Mouse (Mus musculus) naive thymus-derived CD4-positive, alpha-beta T cell, adult 5 months (primary cell): ENCODE results near the gene Fam25c. TPM values are rescaled to one million over a fixed set of nuclear protein-coding genes. Genes with fewer than 3 reads are reported as not detected.

Experiments
- polyA plus RNA-seq: library from polyadenylated mRNA; unstranded; fragments of 100-300 nt; shearing (Covaris generic); gene quantifications from one replicate; pipeline ENCODE4 v1.2.1, GENCODE M21; 2017

Gene Fam25c
- polyA plus RNA-seq: not detected

DNA sequence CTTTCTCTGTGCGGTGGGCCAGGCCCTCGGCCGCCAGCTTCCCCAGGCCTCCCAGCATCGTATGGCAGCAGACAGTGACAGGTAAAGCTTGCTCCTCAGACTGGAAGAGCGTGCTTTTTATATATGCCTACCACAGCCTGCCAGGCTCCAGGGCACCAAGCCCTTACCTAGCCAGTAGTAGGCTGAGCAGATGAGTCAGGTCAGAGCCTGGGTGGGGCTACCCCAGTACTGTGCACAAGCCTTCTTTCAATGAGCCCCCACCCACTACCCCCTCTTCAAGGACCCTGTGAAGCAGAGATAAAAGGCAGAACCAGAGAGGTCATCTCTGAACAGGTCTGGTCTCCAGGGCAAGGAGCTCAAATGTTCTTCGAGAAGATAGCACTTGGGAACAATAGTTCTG, at the start of gene Fam25c:
TSS of gene Fam25c (minus strand) at position 133 of the 400 bp plus-strand sequence.

DNA sequence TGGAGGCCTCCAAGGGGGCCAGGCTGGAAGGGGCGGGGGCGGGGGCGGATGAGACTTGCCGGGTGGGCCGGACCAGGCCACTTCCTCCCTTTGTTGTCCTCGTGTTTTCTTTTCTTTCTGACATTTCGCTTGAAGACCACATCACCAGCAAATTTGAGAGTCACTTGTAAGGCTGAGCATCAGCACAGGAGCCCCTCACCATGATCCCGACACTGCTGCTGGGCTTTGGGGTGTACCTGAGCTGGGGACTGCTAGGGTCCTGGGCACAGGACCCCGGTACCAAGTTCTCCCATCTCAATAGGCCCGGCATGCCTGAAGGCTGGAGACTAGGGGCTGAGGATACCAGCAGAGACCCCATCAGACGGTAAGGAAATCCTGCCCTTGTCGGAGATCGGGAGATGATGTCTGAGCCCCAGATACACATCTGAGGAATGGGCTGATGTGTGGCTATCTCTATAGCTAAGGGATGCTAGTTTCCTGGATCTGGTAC, 20.2 kb upstream of the Fam25c start, which contains the start of gene Mmrn2:
TSS of gene Mmrn2 (plus strand) at position 51 of the 490 bp plus-strand sequence.

GRCm38 (mm10) chr14:34374577-34374976, 19.3 kb upstream of the Fam25c start, which contains the start of gene Sncg:
TSS of gene Sncg (minus strand) at chr14:34374789.

GRCm38 (mm10) chr14:34310234-34310965, 44.8 kb downstream of the Fam25c start, which contains the start of the genes Shld2 and Glud1:
TSS of gene Shld2 (minus strand) at chr14:34310493.
TSS of gene Glud1 (plus strand) at chr14:34310727.

Other genes starting within 250 kb of the Fam25c start
- gene Npy4r, start 202.9 kb downstream of the Fam25c start, polyA plus RNA-seq: not detected
- not detected for gene Gprin2, start 153.8 kb downstream of the Fam25c start, polyA plus RNA-seq
- not detected for gene Syt15, start 135.8 kb downstream of the Fam25c start, polyA plus RNA-seq
- 23.7 TPM for gene Shld2, start 44.9 kb downstream of the Fam25c start, polyA plus RNA-seq
- gene Glud1, start 44.7 kb downstream of the Fam25c start, polyA plus RNA-seq: 114 TPM
- not detected for gene Sncg, start 19.4 kb upstream of the Fam25c start, polyA plus RNA-seq
- not detected for gene Mmrn2, start 20.0 kb upstream of the Fam25c start, polyA plus RNA-seq
- 0.52 TPM for gene Bmpr1a, start 147.9 kb upstream of the Fam25c start, polyA plus RNA-seq
- gene 9230112D13Rik, start 167.4 kb upstream of the Fam25c start, polyA plus RNA-seq: not detected
- 0.09 TPM for gene Ldb3, start 233.2 kb upstream of the Fam25c start, polyA plus RNA-seq
- not detected for gene Opn4, start 244.7 kb upstream of the Fam25c start, polyA plus RNA-seq